Mouse (Mus musculus) induced T-regulatory cell, adult 2 months (primary cell): Measurements from ENCODE around the gene 4930435E12Rik.
"Not testable (repeated sequence)": the region's sequence is repeated elsewhere in the genome, so short reads cannot be mapped to it uniquely, and the experiment has no call there.

Source experiments
- DNase-seq: peaks from one replicate; pipeline ENCODE4 v3.0.0-alpha.2; 2012; ENCODE audit warnings: low read depth

4930435E12Rik gene

GRCm38 (mm10) chr16:38828649-38829048, at the start of gene 4930435E12Rik:
Gene 4930435E12Rik, minus strand, starts transcription at chr16:38828749.
- DNase-seq: no peak

GRCm38 (mm10) chr16:38874481-38874880, 45.9 kb upstream of the 4930435E12Rik start:
- DNase-seq: no peak

GRCm38 (mm10) chr16:38873231-38873630, 44.7 kb upstream of the 4930435E12Rik start:
- DNase-seq: no peak

DNA sequence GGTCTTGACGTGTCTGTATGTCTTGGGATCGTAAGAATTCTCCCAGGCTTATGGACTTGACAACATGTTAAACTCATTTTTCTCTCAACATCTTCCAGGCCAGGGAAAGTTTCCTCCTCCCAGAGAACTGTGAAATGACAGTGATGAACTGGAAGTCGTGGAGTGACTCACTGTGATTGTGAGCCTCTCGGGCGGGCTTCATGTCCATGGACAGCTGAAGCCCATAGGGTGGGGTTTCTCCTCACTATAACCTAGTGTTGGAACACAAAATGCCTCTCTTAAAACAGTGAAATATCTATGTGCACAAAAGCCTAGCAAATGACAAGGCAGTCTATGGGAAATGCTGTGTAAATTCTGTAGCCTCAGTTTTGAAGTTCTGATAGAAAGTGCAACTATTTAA, 35.8 kb upstream of the 4930435E12Rik start:
- DNase-seq: no peak

DNA sequence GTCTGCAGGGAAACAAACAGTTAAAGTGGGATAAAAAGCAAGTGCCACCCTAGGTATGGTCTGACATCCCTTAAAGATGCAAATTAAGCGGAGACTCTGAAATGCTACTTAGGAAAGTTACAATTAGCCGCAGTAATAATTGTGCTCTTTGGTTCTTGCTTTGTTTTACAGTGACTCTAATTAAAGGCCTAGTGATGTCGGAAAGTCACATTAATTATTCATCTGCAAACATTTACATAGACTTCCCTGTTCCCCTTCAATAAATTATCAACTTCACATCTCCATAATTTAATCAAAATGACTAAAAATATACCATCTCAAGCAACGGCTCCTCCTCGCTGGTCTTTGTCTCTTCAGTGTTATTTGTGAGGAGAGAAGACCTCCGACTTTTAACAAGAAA, 32.0 kb upstream of the 4930435E12Rik start:
- DNase-seq: no peak

DNA sequence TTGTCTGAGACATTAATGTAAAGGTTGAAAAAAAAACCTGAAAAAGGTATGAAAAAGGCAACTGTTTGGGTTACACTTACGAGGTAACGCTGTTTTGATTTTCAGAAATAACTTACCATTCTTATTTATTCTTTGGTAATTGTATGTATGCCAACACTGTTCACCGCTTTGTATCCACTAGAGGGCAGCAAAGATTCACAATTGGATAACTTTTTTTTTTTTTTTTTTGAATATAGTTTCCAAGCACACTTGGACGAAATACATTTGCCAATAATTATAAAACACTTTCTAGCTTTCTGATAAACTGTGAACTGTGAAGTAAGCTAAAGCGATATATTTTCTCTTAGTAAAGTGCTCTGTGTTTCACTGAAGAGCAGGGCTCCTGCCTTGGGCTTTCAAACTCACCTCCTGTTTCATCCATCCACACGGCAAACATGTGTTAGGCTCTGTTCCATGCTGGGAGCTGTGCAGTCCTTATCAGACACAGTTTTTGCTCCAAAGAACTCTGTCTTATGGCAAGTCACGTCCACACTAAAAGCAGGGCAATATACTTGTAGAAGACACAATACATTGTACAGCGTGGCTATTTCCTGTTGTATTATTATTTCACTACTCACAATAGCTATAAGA, 29.7 kb upstream of the 4930435E12Rik start:
- DNase-seq: peak; percentile 60

- DNase-seq: peak; percentile 76
These were observed 16.0 kb downstream of the 4930435E12Rik start for GRCm38 (mm10) chr16:38812521-38812920.

- no peak for DNase-seq
These were observed 18.4 kb downstream of the 4930435E12Rik start for GRCm38 (mm10) chr16:38810196-38810595.

- DNase-seq: not testable (repeated sequence)
These were observed 20.8 kb downstream of the 4930435E12Rik start for GRCm38 (mm10) chr16:38807796-38808195.

GRCm38 (mm10) chr16:38800091-38800490, 28.5 kb downstream of the 4930435E12Rik start, which contains the start of gene Upk1b:
Gene Upk1b, minus strand, starts transcription at chr16:38800328.
- DNase-seq: no peak

DNA sequence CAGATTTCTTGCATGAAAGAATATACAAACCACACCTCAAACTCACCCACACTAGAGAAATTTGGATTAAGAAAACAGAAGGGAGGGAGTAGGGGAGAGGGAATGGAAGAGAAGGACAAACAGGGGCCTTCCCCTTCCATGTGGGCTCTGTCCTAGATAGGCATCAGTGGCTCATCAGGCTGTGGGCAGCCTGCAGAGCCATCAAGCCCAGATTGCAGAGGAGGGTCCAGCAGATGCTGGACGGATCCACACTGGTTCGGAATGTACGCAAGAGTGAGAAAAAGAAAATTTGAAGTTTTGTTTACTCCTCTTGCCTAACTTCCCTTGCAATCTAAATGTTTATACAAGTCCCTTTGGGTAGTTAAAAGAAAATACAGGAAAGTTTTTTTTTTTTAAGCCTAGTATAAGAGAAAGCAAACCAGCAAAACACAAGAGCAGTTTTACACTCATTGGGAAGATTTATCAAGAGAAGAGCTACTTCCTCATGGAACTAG, 29.5 kb downstream of the 4930435E12Rik start:
- DNase-seq: no peak

DNA sequence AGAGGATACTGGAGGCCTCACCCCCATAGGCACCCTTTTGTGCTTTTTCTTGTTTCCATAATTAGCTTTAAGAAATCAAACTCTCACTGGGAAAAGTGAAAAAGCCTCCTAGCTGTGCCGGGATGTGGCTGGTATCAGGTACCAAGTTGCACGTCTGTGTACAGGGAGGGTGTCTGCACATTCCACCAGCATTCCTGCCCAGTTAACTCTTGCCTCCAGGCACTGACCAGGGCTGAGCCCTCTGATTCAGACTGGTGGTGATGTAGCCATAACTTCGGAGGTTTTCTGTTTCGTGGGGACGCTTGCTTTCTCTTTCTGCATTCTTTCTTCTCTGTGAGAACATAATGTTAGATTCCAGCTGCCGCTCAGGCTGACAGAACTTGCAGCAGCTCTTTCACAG, 35.4 kb downstream of the 4930435E12Rik start:
- no peak for DNase-seq

- no peak for DNase-seq
These were observed 38.6 kb downstream of the 4930435E12Rik start for GRCm38 (mm10) chr16:38789966-38790365.

DNA sequence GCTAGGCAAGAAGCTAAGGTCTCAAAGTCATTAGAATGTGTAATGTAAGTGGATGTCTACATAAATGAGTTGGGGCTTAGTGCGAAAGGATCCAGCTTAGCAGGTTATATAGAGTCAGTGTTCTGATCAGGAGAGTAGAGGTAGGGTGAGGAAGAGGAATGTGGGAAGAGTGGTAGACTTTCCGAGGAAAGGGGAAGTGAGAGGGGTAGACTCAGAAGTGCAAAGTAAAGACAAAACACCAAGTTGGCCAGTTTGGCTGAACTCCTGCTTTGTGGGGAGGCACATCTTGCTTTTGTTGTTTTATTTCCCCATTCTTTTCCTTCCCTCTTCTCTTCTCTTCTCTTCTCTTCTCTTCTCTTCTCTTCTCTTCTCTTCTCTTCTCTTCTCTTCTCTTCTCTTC, 39.5 kb downstream of the 4930435E12Rik start:
- DNase-seq: no peak

- no peak for DNase-seq
These were observed 43.2 kb downstream of the 4930435E12Rik start for GRCm38 (mm10) chr16:38785301-38785700.

DNA sequence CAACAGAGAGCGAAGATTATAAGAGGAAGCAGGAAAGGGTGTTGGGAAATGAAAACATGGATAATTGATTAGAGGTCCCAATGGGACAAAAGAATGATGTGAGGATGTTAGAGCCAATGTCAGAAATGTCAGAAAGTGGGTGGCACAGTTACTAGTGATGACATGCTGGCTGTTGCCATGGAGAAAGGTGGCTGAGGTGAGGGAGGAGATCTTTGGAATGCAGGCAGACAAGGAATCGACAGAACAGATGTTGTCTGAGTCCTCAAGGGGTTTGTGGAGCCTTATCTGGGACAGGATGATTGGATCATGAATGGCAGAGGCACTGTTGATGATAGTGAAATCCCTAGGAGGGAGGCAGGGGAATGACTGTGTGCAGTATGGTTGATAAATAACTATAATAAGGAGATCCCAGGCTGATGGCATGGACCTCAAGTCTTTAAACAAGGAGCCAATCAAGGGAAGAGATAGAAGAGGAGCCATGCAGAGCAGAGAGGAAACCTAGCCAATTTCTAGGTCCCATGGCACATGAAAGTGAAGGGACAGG, 46.0 kb downstream of the 4930435E12Rik start:
- no peak for DNase-seq

- DNase-seq: no peak
These were observed 46.6 kb downstream of the 4930435E12Rik start for GRCm38 (mm10) chr16:38781946-38782345.

DNA sequence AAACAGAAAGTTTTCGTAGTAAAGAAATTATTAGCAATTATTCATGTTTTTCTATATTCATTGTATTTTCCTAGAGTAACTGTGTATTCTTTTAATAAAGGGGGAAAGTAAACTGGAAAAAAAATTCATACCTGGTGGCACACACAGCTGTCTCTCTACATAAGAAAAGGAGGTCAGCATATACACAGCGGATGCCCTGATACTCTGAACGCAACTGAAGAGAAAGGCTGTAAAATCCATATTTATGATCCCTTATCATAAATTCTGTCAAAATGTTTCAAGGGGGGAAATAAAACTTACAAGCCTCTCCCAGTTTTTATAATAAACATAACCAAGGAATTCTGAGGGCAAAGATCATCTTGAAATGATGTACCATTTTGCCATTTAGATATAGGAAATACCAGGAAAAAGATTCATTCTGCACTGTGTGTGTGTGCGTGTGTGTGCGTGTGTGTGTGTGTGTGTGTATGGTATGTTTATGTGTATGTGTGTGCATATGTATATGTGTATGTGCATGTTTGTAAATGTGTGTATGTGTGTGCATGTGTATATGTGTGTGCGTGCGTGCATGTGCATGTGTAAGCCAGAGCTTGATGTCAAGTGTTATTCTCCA, 47.5 kb downstream of the 4930435E12Rik start:
- no peak for DNase-seq

- DNase-seq: peak; percentile 9
These were observed 52.2 kb downstream of the 4930435E12Rik start for GRCm38 (mm10) chr16:38776342-38776741.

GRCm38 (mm10) chr16:38774964-38775746, 53.4 kb downstream of the 4930435E12Rik start:
- DNase-seq: no peak

DNA sequence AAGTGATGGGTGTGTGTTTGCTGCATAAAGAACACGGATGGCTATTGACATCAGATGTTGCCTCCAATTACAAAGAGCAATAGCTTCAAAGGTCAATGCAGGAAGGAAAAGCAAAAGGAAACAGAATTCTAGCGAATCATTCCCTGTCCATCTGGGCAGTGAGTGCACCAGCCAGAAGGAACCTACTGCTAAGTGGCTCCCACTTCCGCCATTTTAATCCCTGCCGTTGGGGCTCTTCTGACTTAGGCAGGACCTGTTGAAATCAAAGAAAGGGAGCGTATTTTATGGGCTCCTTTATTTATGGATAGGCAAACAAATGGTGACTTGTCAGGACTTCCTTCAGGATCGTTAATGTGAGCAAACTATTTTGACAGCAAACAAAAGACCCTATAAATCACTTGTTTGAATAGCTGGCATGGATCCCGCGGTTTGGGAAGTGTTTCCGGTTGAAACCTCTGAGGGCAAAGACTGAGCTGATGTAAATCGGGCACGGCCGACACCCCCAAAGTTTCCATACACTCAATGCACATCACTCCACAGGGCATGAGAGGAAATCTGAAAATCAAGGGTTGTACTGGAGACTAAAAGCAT, 55.5 kb downstream of the 4930435E12Rik start:
- no peak for DNase-seq

DNA sequence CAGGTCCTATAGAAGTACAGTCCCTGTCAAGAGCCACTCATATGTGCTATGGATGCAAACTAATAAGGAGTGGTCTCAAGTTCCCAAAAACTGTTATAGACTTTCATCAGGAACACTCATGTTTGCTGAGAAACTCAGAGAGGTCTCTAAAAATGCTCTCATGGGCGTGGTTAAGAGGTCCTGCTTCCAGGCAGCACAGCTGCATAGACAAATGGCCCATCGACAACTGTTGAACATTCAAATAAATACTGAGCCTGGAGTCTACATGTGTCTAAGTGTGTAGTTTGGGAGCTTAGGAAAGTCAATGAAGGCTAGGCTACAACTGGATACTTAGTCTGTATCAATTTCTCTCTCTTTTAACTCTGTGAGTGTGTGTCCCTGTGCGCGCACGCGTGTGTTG, 57.4 kb downstream of the 4930435E12Rik start:
- DNase-seq: no peak
